Mouse (Mus musculus) fat pad, adult 2 months (tissue): ENCODE results near the gene Gm572.

Experiments used
- DNase-seq: peaks from one replicate; pipeline ENCODE4 v3.0.0-alpha.2; 2011; ENCODE audit warnings: low read depth, low spot score; ENCODE audit errors: extremely low read depth

Gene Gm572

DNA sequence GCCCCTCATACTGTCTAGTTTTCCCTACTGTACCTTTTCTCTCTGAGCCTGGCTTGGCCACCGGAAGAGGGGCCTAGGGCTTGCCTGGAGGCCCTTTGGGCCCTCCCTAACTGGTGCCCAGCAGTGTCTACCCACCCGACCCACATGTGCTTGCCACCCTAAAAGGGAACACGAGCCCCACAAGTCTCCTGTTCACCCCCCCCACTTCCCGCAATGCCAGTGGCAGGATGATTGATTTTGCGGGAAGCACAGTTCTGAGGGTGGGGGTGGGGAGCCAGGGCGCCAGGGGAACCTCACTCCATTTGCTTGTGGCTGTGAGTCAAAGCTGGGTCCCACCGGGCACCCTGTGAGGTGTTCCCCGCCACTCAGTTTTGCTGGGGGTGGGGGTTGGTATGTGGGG, 70.9 kb downstream of the Gm572 start:
- no peak for DNase-seq

DNA sequence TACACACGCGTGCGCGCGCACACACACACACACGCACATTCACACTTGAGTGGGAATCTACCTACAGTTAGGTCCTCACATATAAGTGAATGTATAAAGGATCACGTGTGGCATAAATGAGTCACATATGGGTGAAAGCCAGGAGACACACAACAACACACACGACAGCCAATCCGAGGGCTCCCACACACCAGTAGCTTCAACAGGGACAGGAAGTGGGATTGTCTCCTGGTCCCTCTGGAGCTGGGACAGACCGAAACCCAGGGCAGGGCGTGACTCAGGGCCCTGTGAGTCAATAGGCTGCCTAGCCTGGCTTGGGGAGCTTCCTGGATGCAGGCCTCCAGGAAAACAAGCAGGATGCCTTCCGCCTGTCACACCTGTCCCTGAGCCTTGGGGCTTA, 71.6 kb downstream of the Gm572 start:
- DNase-seq, result peak; percentile 34

DNA sequence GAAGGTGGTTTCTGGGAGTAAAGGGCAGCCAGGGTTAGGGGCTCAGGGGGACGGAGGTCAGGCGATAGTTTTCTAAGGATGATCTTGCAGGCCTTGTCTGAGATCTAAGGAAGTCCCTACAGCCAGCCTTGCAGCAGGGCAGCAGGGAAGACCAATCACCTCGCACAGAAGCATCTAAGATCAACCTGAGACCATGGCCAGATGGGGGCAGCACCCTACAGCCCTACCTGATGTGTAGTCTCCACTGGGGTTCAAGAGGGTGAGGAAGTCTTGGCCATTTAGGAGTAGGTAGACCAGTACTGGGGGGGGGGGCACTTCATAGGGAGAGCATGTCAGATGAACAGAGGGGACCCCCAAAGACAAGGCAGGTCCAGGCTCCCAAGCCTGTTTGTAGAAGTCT, 72.3 kb downstream of the Gm572 start:
- DNase-seq, result no peak
